Mouse (Mus musculus): ENCODE measurements around the gene Olfr968.

- no peak for TF ChIP-seq CTCF (IDR thresholded peaks at IDR 0.05; ENCODE audit: borderline replicate concordance, insufficient read depth, low read length)
- no peak for TF ChIP-seq POLR2A (IDR thresholded peaks at IDR 0.05; ENCODE audit: low read depth, low read length)
These were observed 52.4 kb downstream of the Olfr968 start, which contains the start of gene Olfr150 for GRCm38 (mm10) chr9:39730678-39731077.
